Mouse (Mus musculus): ENCODE data around the gene Frs3. TPM values are rescaled to one million over a fixed set of nuclear protein-coding genes. Genes with fewer than 3 reads are reported as not detected.
"Not testable (repeated sequence)": the region's sequence is repeated elsewhere in the genome, so short reads cannot be mapped to it uniquely, and the experiment has no call there.

Frs3 gene
- total RNA-seq (2015) (0.22 and 0.72 TPM in 2 replicates), total RNA-seq (2017) (0.12 and 0.61 TPM in 2 replicates)

GRCm38 (mm10) chr17:47688608-47689575 lies at the start of gene Frs3:
Frs3 (plus strand) TSS chr17:47689030.
- peak; percentile 39 for ATAC-seq (replicated peaks; ENCODE audit: poor library complexity)

- ATAC-seq (replicated peaks; ENCODE audit: poor library complexity): no peak
Measured at GRCm38 (mm10) chr17:47642992-47643391, 45.8 kb upstream of the Frs3 start.

GRCm38 (mm10) chr17:47646683-47647082 lies 42.1 kb upstream of the Frs3 start:
- ATAC-seq (replicated peaks; ENCODE audit: poor library complexity): peak; percentile 100

- ATAC-seq (replicated peaks; ENCODE audit: poor library complexity): no peak
Measured at GRCm38 (mm10) chr17:47648966-47649365, 39.9 kb upstream of the Frs3 start.

GRCm38 (mm10) chr17:47651953-47652352 lies 36.9 kb upstream of the Frs3 start:
- ATAC-seq (replicated peaks; ENCODE audit: poor library complexity): no peak

GRCm38 (mm10) chr17:47654346-47654745 lies 34.5 kb upstream of the Frs3 start:
- ATAC-seq (replicated peaks; ENCODE audit: poor library complexity): not testable (repeated sequence)

- no peak for ATAC-seq (replicated peaks; ENCODE audit: poor library complexity)
Measured at GRCm38 (mm10) chr17:47655697-47656096, 33.1 kb upstream of the Frs3 start.

GRCm38 (mm10) chr17:47657901-47658300 lies 30.9 kb upstream of the Frs3 start:
- no peak for ATAC-seq (replicated peaks; ENCODE audit: poor library complexity)

- no peak for ATAC-seq (replicated peaks; ENCODE audit: poor library complexity)
Measured at GRCm38 (mm10) chr17:47658741-47659243, 30.0 kb upstream of the Frs3 start.

GRCm38 (mm10) chr17:47663009-47663713 lies 25.7 kb upstream of the Frs3 start:
- no peak for ATAC-seq (replicated peaks; ENCODE audit: poor library complexity)

GRCm38 (mm10) chr17:47664474-47664873 lies 24.4 kb upstream of the Frs3 start:
- ATAC-seq (replicated peaks; ENCODE audit: poor library complexity): no peak

GRCm38 (mm10) chr17:47669166-47669565 lies 19.7 kb upstream of the Frs3 start:
- ATAC-seq (replicated peaks; ENCODE audit: poor library complexity): no peak

GRCm38 (mm10) chr17:47671988-47672310 lies 16.9 kb upstream of the Frs3 start:
- ATAC-seq (replicated peaks; ENCODE audit: poor library complexity): no peak

- peak; percentile 62 for ATAC-seq (replicated peaks; ENCODE audit: poor library complexity)
Measured at GRCm38 (mm10) chr17:47672311-47673111, 16.3 kb upstream of the Frs3 start.

- ATAC-seq (replicated peaks; ENCODE audit: poor library complexity): peak; percentile 81
Measured at GRCm38 (mm10) chr17:47676581-47676980, 12.2 kb upstream of the Frs3 start.

- no peak for ATAC-seq (replicated peaks; ENCODE audit: poor library complexity)
Measured at GRCm38 (mm10) chr17:47678238-47678637, 10.6 kb upstream of the Frs3 start.

GRCm38 (mm10) chr17:47678702-47679101 lies 10.1 kb upstream of the Frs3 start:
- ATAC-seq (replicated peaks; ENCODE audit: poor library complexity): no peak

GRCm38 (mm10) chr17:47682836-47683235 lies 6.0 kb upstream of the Frs3 start:
- ATAC-seq (replicated peaks; ENCODE audit: poor library complexity): peak; percentile 47; the same call in 1 of the 2 replicates

GRCm38 (mm10) chr17:47687409-47688343 lies 1.2 kb upstream of the Frs3 start:
- peak; percentile 90 for ATAC-seq (replicated peaks; ENCODE audit: poor library complexity)

GRCm38 (mm10) chr17:47688344-47688607 lies 554 bp upstream of the Frs3 start, which contains the start of gene Tomm6:
Tomm6 (minus strand) TSS chr17:47688386.
- ATAC-seq (replicated peaks; ENCODE audit: poor library complexity): no peak

All from megakaryocyte progenitor cell, adult 5-6 weeks (primary cell).